Mouse (Mus musculus): Measurements from ENCODE around the gene Cyb561d2.

GRCm38 (mm10) chr9:107590058-107590772 is 48.2 kb upstream of the Cyb561d2 start:
- TF ChIP-seq CTCF (IDR thresholded peaks at IDR 0.05; ENCODE audit: extremely low read depth, insufficient read depth, insufficient read length, insufficient replicate concordance) (no peak), POLR2A (IDR thresholded peaks at IDR 0.05; ENCODE audit: low read depth, low read length) (no peak)

Data from spleen, adult 2 months (tissue).